Mouse (Mus musculus): ENCODE results near the gene Astl.

The Astl gene

GRCm38 (mm10) chr2:127323667-127324066 is 14.8 kb upstream of the Astl start:
- DNase-seq (ENCODE audit: low spot score in 2 of 2), result no peak

DNA sequence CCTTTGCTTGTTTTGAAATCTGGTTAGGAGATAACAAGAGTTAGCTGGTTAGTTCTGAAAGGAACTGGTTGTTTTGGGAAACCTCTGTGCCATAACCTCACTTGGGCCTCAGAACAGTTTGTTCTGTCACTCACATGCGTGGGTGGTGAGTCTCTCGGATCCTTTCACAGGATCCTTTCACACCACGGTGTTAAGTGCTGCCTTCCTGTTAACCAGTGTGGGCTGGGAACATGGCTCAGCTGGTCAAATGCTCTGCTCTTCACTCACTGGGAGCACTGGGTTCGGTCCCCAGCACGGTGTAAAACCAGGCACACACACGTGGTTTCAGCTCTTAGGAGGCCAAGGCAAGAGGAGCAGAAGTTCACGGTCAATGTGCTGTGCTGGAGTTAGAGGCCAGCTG is 14.0 kb upstream of the Astl start:
- no peak for DNase-seq (ENCODE audit: low spot score in 2 of 2)

- no peak for DNase-seq (ENCODE audit: low spot score in 2 of 2)
Measured at GRCm38 (mm10) chr2:127328090-127328851, 10.2 kb upstream of the Astl start.

GRCm38 (mm10) chr2:127332807-127333570 is 5.5 kb upstream of the Astl start:
- DNase-seq (ENCODE audit: low spot score in 2 of 2), result no peak

- no peak for DNase-seq (ENCODE audit: low spot score in 2 of 2)
Measured at GRCm38 (mm10) chr2:127333945-127334603, 4.4 kb upstream of the Astl start.

- DNase-seq (ENCODE audit: low spot score in 2 of 2), result no peak
Measured at GRCm38 (mm10) chr2:127335078-127335541, 3.3 kb upstream of the Astl start.

- peak; percentile 33 to 42 for DNase-seq (ENCODE audit: low spot score in 2 of 2)
Measured at GRCm38 (mm10) chr2:127335767-127336496, 2.5 kb upstream of the Astl start, which contains the start of gene Dusp2. TSS of gene Dusp2 (plus strand) at chr2:127336159.

DNA sequence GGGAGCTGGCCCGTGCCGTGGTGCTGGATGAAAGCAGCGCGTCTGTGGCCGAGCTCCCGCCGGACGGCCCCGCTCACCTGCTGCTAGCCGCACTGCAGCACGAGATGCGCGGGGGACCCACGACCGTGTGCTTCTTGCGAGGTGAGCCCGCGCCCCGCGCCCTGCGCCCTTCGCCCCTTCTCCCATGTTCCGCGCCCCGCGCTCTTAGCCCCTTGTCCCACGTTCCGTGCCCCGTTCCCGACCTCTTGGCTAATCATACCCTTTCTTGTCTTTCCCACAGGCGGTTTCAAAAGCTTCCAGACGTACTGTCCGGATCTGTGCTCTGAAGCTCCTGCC is 2.0 kb upstream of the Astl start:
- DNase-seq (ENCODE audit: low spot score in 2 of 2), result no peak

GRCm38 (mm10) chr2:127336885-127337284 is 1.6 kb upstream of the Astl start:
- no peak for DNase-seq (ENCODE audit: low spot score in 2 of 2)

GRCm38 (mm10) chr2:127337531-127337930 is 908 bp upstream of the Astl start:
- peak in 1 of 2 experiments; percentile 8 for DNase-seq (ENCODE audit: low spot score in 2 of 2)

DNA sequence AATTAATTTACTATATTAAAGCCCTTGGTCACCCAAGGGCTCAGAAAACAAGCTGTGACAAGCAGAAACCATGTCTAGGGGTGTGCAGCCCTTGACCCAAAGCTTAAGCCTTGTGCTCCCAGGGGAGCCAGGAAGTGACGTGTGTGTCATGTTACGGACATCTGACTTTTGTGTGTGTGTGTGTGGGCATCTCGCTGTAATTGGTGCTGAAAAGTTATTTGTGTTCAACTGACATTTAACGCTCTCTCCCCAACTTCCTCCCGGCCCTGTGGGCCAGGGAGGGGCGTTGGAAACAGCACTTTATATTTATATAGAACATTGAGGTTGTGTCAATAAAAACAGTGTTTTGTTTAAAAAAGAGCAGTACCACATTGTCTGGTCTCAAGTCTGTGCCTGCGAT is 427 bp upstream of the Astl start:
- DNase-seq (ENCODE audit: low spot score in 2 of 2), result no peak

DNA sequence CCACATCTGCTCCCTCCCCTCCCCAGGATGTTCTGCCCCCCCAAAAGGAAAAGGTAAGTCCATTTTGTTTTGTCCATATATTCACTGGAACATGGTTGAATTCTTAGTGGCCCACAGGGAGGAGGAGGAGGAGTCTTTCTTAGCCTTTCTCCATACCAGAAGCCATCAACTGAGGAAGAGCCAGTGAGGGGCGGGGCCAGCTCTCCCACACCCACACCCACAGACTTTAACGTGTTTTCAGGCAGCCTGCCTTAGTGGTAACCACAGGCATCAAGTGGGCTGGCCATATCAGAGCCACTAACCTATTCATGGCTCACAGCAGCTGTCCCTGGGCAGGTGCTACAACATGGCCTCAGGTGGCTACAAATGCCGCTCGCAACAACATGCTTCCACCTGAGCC is 394 bp downstream of the Astl start:
- no peak for DNase-seq (ENCODE audit: low spot score in 2 of 2)

DNA sequence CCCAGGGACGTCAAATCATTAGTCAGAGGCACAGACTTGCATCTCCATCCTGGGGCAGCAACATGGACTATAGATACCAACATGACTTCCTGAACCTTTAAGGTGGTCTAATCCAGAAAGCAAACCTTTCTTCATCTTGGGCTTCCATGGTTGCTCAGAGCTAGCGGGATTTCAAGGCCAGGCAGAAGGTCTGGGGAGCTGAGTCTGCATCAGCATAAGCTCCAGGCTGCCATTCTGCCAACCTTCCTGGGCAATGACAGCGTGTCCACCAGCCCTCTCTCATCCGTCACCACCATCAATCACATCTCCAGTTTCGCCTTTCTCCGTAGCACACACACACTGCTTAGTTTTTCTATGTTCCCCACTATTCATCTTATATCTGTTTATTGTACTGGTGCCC is 823 bp downstream of the Astl start:
- no peak for DNase-seq (ENCODE audit: low spot score in 2 of 2)

DNA sequence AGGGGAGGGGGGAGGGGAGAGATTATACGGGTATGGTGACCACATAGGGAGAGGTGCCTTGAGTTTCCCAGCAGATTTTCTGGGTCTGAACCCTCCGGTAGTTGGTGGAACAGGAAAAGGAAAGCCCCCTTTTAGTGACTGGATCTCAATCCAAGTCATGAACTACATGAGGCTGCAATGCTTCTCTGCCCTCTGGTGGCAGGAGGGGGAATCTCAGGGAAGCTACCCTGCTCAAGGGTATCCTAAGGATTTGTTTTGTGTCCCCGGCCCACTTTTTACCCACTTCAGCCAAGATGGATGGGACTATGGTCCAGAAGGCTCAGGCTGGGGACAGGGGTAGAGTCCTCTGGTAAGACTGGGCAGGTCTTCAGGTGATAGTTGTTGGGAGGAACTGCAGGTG is 2.7 kb downstream of the Astl start:
- DNase-seq (ENCODE audit: low spot score in 2 of 2), result peak in 1 of 2 experiments; percentile 16

GRCm38 (mm10) chr2:127346334-127346733 is 7.9 kb downstream of the Astl start:
- DNase-seq (ENCODE audit: low spot score in 2 of 2), result no peak

GRCm38 (mm10) chr2:127347147-127347985 is 8.9 kb downstream of the Astl start:
- DNase-seq (ENCODE audit: low spot score in 2 of 2), result no peak

GRCm38 (mm10) chr2:127353881-127354280 is 15.4 kb downstream of the Astl start:
- DNase-seq (ENCODE audit: low spot score in 2 of 2), result no peak

DNA sequence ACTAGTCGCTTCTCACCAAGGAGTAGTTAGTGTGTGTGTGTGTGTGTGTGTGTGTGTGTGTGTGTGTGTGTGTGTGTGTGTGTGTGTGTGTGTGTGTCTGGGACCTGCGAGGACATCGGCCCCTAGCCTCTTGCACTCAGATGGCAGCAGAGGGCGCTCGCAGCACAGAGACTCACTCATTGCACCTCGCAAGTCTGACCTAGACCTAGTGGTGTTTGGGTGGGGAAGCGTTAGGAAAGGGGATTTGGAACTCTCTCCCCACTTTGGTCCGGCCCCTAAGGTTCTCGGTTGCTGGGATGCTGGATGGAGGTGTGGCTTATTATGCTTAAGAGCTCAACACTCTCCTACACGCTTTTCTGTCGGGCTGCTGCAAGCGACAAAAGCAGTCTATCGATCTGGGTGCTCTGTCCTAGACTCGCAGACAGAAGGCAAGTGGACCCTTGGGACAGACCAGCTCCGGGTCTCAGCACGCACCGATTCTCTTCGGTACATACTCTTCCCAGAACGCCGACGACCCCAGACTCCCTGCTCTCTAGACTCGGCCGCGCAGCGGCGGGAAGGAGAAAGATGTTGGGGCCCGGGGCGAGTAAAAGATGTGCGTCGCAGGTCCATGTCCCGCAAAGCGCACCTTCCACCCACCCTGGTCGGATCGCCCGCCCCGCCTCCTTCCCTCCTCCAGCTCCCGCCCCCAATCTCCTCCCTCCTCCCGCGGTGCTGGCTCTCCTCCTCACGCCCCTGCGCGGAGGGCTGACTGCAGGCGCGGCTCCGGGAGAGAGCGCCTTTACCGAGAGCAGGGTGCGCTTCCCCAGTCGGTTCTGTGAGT is 24.2 kb downstream of the Astl start, which contains the start of gene Adra2b:
Adra2b (plus strand) TSS at position 750 of the 823 bp plus-strand sequence.
- peak; percentile 59 to 74 for DNase-seq (ENCODE audit: low spot score in 2 of 2)

DNA sequence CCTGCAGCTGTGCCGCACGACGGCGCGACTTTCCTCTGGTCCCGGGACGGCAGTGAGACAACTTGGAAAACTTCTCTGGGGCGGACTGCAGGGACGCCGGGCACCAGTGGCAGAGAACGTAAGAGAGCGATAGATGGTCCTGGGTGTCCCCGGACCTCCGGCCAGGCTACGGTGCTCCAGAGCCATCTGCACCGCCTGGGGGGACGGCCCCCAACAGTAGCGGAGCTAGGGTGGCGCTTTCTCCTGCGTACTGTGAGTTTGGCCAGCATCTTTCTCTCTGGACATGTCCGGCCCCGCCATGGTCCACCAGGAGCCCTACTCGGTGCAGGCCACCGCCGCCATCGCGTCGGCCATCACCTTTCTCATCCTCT is 24.8 kb downstream of the Astl start:
- DNase-seq (ENCODE audit: low spot score in 2 of 2), result no peak

DNA sequence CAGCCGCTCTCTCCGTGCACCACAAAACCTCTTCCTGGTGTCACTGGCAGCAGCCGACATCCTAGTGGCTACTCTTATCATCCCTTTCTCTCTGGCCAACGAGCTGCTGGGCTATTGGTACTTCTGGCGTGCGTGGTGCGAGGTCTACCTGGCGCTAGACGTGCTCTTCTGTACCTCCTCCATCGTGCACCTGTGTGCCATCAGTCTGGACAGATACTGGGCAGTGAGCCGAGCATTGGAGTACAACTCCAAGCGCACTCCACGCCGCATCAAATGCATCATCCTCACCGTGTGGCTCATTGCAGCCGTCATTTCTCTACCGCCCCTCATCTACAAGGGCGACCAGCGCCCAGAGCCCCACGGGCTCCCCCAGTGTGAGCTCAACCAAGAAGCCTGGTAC is 25.3 kb downstream of the Astl start:
- no peak for DNase-seq (ENCODE audit: low spot score in 2 of 2)
